Mouse (Mus musculus): ENCODE measurements around the gene Cul9. TPM values are rescaled to one million over a fixed set of nuclear protein-coding genes. Genes with fewer than 3 reads are reported as not detected.
A peak's percentile ranks its signal among the peaks of the same experiment; 100 is the strongest.

Gene Cul9
- total RNA-seq, 1 experiment = 1.8 TPM

DNA sequence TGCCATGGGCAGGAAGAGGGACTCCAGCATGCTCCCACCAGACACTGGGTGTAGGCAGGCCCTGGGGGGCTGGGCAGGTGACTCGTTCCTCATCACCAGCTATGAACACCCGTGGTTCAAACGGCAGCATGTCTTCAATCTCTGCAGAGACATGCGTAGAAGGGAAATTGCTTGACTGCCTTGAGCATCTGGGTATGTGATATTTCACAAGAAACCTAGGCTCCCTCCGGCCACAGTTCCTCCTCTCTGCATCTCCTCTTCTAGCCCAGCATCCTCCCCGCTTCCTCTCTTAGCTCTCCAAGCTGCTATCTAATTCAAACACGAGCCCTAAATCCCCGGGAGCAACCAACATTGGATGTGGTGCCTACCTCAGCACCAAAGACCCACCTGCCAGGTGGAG, 40.1 kb upstream of the Cul9 start:
- Histone ChIP-seq H3K4me3 (ENCODE audit: insufficient read depth in 1 of 2, low read depth in 1 of 2, low read length in 2 of 2, poor library complexity in 1 of 2, severe bottlenecking in 1 of 2) (no peak overlapping the region), H3K9ac (ENCODE audit: insufficient read depth, low read depth, low read length, poor library complexity, severe bottlenecking) (no peak overlapping the region), H3K36me3 (ENCODE audit: control insufficient read depth, insufficient read depth, low read length, poor library complexity, severe bottlenecking) (peaks cover 21% of the 10 kb centered on the region; the same call in 1 of the 2 replicates), H3K9me3 (ENCODE audit: control insufficient read depth, insufficient read depth, low read depth, low read length) (no peaks in the 10 kb centered on the region), H3K4me1 (ENCODE audit: control insufficient read depth in 2 of 2, insufficient read depth in 2 of 2, low read length in 2 of 2, poor library complexity in 1 of 2) (no peaks in the 10 kb centered on the region), H3K27ac (ENCODE audit: insufficient read depth, low read depth, low read length, poor library complexity, severe bottlenecking) (no peak overlapping the region)
- no peak for DNase-seq (ENCODE audit: low read depth, low spot score)
- TF ChIP-seq HCFC1 (IDR thresholded peaks at IDR 0.05; ENCODE audit: borderline replicate concordance, insufficient read depth, low read length) = no peak
- no peak for TF ChIP-seq MAFK (IDR thresholded peaks at IDR 0.05; ENCODE audit: insufficient read depth, low read depth, low read length)
- TF ChIP-seq ZC3H11A (IDR thresholded peaks at IDR 0.05; ENCODE audit: borderline replicate concordance, low read depth, low read length) = no peak
- TF ChIP-seq CHD2 (IDR thresholded peaks at IDR 0.05; ENCODE audit: low read depth, low read length) = no peak
- TF ChIP-seq ZNF384 (IDR thresholded peaks at IDR 0.05; ENCODE audit: low read depth, low read length) = no peak
- in situ Hi-C loops (cut with MboI; ENCODE audit: low sequenced_read_pairs in 2 of 2, unreplicated experiment in 2 of 2) = no loop called here

DNA sequence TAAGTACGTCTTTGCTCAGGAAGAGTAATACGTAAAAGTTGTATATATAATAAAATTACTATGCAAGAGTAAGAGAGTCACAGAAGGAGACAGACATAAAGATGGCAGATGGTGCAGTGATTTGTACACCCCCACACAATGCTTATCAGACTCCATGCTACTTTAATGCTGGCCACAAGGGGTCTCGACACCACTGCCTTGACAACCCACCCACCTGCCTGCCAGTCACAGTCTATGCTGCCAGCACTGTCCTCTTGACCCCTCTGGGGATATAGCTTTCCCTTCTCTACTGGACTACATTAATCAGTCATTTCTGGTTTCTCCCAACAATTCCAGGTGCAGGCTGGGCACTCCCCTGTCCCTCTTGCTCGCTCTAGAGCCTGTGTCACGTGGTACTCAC, 32.5 kb upstream of the Cul9 start:
- H3K4me1 ChIP-seq (ENCODE audit: control insufficient read depth in 2 of 2, insufficient read depth in 2 of 2, low read length in 2 of 2, poor library complexity in 1 of 2) = no peaks in the 10 kb centered on the region; a peak in 1 of 4 replicates
- no peak overlapping the region for H3K27ac ChIP-seq (ENCODE audit: insufficient read depth, low read depth, low read length, poor library complexity, severe bottlenecking)
- DNase-seq (ENCODE audit: low read depth, low spot score) = no peak
- H3K9me3 ChIP-seq (ENCODE audit: control insufficient read depth, insufficient read depth, low read depth, low read length) = no peaks in the 10 kb centered on the region
- peaks cover 28% of the 10 kb centered on the region; the same call in 1 of the 2 replicates for H3K36me3 ChIP-seq (ENCODE audit: control insufficient read depth, insufficient read depth, low read length, poor library complexity, severe bottlenecking)
- no peak overlapping the region for H3K4me3 ChIP-seq (ENCODE audit: insufficient read depth in 1 of 2, low read depth in 1 of 2, low read length in 2 of 2, poor library complexity in 1 of 2, severe bottlenecking in 1 of 2)
- H3K9ac ChIP-seq (ENCODE audit: insufficient read depth, low read depth, low read length, poor library complexity, severe bottlenecking) = no peak overlapping the region
- TF ChIP-seq ZNF384 (IDR thresholded peaks at IDR 0.05; ENCODE audit: low read depth, low read length) = no peak
- no peak for TF ChIP-seq MAFK (IDR thresholded peaks at IDR 0.05; ENCODE audit: insufficient read depth, low read depth, low read length)
- no peak for TF ChIP-seq ZC3H11A (IDR thresholded peaks at IDR 0.05; ENCODE audit: borderline replicate concordance, low read depth, low read length)
- no peak for TF ChIP-seq HCFC1 (IDR thresholded peaks at IDR 0.05; ENCODE audit: borderline replicate concordance, insufficient read depth, low read length)
- TF ChIP-seq CHD2 (IDR thresholded peaks at IDR 0.05; ENCODE audit: low read depth, low read length) = no peak
- in situ Hi-C loops (cut with MboI; ENCODE audit: low sequenced_read_pairs in 2 of 2, unreplicated experiment in 2 of 2) = no loop called here

DNA sequence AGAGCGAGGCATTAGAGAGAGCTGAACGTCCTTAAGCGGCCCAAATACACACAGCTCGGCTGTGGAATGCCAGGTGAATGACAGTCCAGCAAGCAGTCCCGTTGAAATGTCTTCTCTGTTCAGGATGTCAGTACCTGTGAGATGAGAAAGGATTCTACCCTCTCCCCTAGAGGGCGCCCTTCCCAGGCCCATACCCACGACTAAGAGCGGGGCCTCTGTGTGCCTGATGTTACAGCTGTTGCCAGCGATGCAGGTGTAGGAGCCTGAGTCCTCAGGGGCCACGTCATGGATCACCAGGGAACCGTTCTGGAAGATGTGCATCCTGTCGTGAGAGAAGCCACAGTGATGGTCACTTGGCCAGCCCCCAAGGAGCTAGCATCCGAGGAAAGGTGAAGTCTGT, 29.9 kb upstream of the Cul9 start:
- TF ChIP-seq CHD2 (IDR thresholded peaks at IDR 0.05; ENCODE audit: low read depth, low read length) (no peak), MAFK (IDR thresholded peaks at IDR 0.05; ENCODE audit: insufficient read depth, low read depth, low read length) (no peak), ZC3H11A (IDR thresholded peaks at IDR 0.05; ENCODE audit: borderline replicate concordance, low read depth, low read length) (no peak), ZNF384 (IDR thresholded peaks at IDR 0.05; ENCODE audit: low read depth, low read length) (no peak), HCFC1 (IDR thresholded peaks at IDR 0.05; ENCODE audit: borderline replicate concordance, insufficient read depth, low read length) (no peak)
- no peak overlapping the region for H3K27ac ChIP-seq (ENCODE audit: insufficient read depth, low read depth, low read length, poor library complexity, severe bottlenecking)
- peak; percentile 56 for DNase-seq (ENCODE audit: low read depth, low spot score)
- no peaks in the 10 kb centered on the region; a peak in 1 of 4 replicates for H3K4me1 ChIP-seq (ENCODE audit: control insufficient read depth in 2 of 2, insufficient read depth in 2 of 2, low read length in 2 of 2, poor library complexity in 1 of 2)
- in situ Hi-C loops (cut with MboI; ENCODE audit: low sequenced_read_pairs in 2 of 2, unreplicated experiment in 2 of 2) = no loop called here
- no peak overlapping the region for H3K9ac ChIP-seq (ENCODE audit: insufficient read depth, low read depth, low read length, poor library complexity, severe bottlenecking)
- H3K4me3 ChIP-seq (ENCODE audit: insufficient read depth in 1 of 2, low read depth in 1 of 2, low read length in 2 of 2, poor library complexity in 1 of 2, severe bottlenecking in 1 of 2) = no peak overlapping the region
- H3K9me3 ChIP-seq (ENCODE audit: control insufficient read depth, insufficient read depth, low read depth, low read length) = no peaks in the 10 kb centered on the region
- peaks cover 40% of the 10 kb centered on the region for H3K36me3 ChIP-seq (ENCODE audit: control insufficient read depth, insufficient read depth, low read length, poor library complexity, severe bottlenecking)

DNA sequence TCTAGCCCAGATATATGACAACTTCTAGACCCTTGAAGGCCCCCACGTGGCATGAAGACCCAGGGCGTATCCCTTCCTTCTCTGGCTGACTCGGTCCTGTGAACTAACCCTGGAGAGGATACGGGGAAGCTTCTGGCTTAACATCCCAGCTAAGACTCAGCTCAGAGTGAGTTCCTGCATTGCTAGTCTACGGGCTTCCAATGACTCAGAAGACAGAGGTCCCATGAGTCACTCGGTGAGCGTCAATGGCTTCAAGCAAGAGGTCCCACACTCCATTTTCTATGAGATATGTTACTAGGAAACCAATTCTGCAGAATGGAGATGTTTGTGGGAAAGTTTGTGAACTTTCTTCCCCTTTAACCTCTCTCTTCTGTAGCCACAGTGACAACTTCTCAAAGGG, 28.3 kb upstream of the Cul9 start:
- in situ Hi-C loops (cut with MboI; ENCODE audit: low sequenced_read_pairs in 2 of 2, unreplicated experiment in 2 of 2) = no loop called here
- peaks cover 45% of the 10 kb centered on the region for H3K36me3 ChIP-seq (ENCODE audit: control insufficient read depth, insufficient read depth, low read length, poor library complexity, severe bottlenecking)
- DNase-seq (ENCODE audit: low read depth, low spot score) = no peak
- no peak overlapping the region for H3K9ac ChIP-seq (ENCODE audit: insufficient read depth, low read depth, low read length, poor library complexity, severe bottlenecking)
- TF ChIP-seq CHD2 (IDR thresholded peaks at IDR 0.05; ENCODE audit: low read depth, low read length) (no peak), ZNF384 (IDR thresholded peaks at IDR 0.05; ENCODE audit: low read depth, low read length) (no peak)
- no peak overlapping the region for H3K4me3 ChIP-seq (ENCODE audit: insufficient read depth in 1 of 2, low read depth in 1 of 2, low read length in 2 of 2, poor library complexity in 1 of 2, severe bottlenecking in 1 of 2)
- no peaks in the 10 kb centered on the region; a peak in 1 of 4 replicates for H3K4me1 ChIP-seq (ENCODE audit: control insufficient read depth in 2 of 2, insufficient read depth in 2 of 2, low read length in 2 of 2, poor library complexity in 1 of 2)
- H3K27ac ChIP-seq (ENCODE audit: insufficient read depth, low read depth, low read length, poor library complexity, severe bottlenecking) = no peak overlapping the region
- H3K9me3 ChIP-seq (ENCODE audit: control insufficient read depth, insufficient read depth, low read depth, low read length) = no peaks in the 10 kb centered on the region

DNA sequence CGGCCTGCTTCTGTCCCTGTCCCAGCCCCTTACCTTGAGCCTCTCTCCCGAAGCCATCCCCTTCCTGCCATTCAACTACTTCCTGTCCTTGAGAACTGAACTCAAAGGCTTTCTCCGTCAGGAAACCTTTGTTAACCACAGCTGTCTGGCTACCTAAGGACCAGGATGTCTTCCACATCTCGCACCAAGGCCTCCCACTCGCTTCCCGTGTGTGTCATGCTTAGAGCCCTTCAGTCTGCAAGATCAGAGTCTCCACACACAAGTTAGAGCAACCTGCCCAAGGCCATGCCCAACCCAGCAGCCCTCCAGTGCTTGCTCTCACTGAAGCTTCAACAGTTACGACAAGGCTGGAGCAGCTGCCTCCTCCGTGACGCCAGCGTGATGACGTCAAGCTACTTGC, 24.8 kb upstream of the Cul9 start:
- TF ChIP-seq HCFC1 (IDR thresholded peaks at IDR 0.05; ENCODE audit: borderline replicate concordance, insufficient read depth, low read length) (no peak), ZNF384 (IDR thresholded peaks at IDR 0.05; ENCODE audit: low read depth, low read length) (no peak), MAFK (IDR thresholded peaks at IDR 0.05; ENCODE audit: insufficient read depth, low read depth, low read length) (no peak), CHD2 (IDR thresholded peaks at IDR 0.05; ENCODE audit: low read depth, low read length) (no peak), ZC3H11A (IDR thresholded peaks at IDR 0.05; ENCODE audit: borderline replicate concordance, low read depth, low read length) (no peak)
- Histone ChIP-seq H3K36me3 (ENCODE audit: control insufficient read depth, insufficient read depth, low read length, poor library complexity, severe bottlenecking) (peaks cover 31% of the 10 kb centered on the region), H3K9ac (ENCODE audit: insufficient read depth, low read depth, low read length, poor library complexity, severe bottlenecking) (no peak overlapping the region), H3K4me3 (ENCODE audit: insufficient read depth in 1 of 2, low read depth in 1 of 2, low read length in 2 of 2, poor library complexity in 1 of 2, severe bottlenecking in 1 of 2) (no peak overlapping the region), H3K4me1 (ENCODE audit: control insufficient read depth in 2 of 2, insufficient read depth in 2 of 2, low read length in 2 of 2, poor library complexity in 1 of 2) (no peaks in the 10 kb centered on the region), H3K27ac (ENCODE audit: insufficient read depth, low read depth, low read length, poor library complexity, severe bottlenecking) (no peak overlapping the region), H3K9me3 (ENCODE audit: control insufficient read depth, insufficient read depth, low read depth, low read length) (no peaks in the 10 kb centered on the region)
- in situ Hi-C loops (cut with MboI; ENCODE audit: low sequenced_read_pairs in 2 of 2, unreplicated experiment in 2 of 2) = no loop called here
- DNase-seq (ENCODE audit: low read depth, low spot score) = no peak

Data from ES-E14 (cell line).